Mouse (Mus musculus): ENCODE measurements at regions not wholly inside any gene's neighbourhood (a gene's known extent, or its start where the extent isn't known, plus 50 kb on each side); places are given as distances from the start of the nearest gene placed in this dataset.

DNA sequence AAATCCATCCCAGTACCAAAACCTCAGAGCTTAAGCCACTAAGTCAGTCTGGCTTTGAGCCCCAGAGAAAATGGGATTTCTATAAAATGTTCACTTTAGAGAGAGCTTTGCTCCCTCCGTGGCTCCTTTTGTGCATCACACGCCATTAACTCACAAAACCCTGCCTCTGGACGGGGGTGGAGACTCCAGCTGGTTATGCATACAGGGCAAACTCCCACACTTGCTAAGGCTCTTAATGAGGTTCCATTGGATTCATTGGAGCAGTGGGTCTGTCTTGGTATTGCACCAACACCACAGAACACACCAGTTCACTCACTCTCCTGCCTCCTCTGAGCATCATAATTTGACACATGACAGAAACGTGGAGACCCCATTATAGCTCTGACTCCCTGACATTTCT, 311.8 kb downstream of the Icos start:
- TF ChIP-seq CTCF (conservative IDR thresholded peaks at IDR 0.05; ENCODE audit: low read length), result no peak
- TF ChIP-seq NANOG (IDR thresholded peaks at IDR 0.05; ENCODE audit: borderline replicate concordance, low read length), result no peak
- no peak for TF ChIP-seq POU5F1 (IDR thresholded peaks at IDR 0.05; ENCODE audit: borderline replicate concordance, low read length)
